Mouse (Mus musculus): ENCODE measurements around the gene Tnfrsf1b.
"Not testable (repeated sequence)": the region's sequence is repeated elsewhere in the genome, so short reads cannot be mapped to it uniquely, and the experiment has no call there.

The Tnfrsf1b gene

DNA sequence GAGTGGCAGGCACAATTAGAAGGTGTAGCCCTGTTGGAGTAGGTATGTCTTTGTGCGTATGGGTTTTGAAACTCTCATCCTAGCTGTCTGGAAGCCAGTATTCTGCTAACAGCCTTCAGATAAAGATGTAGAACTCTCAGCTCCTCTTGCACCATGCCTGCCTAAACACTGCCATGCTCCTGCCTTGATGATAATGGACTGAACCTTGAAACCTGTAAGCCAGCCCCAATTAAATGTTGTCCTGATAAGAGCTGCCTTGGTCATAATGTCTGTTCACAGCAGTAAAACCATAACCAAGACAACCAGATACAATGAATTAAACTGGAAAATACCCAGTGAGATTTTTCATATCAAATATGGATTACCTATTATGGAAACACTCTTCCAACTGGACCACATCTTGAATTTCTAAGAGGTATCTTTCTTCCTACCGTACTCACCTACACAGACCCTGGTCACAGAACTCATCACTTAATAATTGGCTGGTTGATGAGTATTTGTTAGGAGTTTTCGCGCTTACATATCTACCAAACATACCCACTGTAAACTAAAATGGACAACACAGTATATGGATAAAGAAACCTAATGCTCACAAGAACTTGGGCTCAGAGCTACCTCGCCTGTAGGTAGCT lies 67.6 kb downstream of the Tnfrsf1b start:
- no peak for DNase-seq

DNA sequence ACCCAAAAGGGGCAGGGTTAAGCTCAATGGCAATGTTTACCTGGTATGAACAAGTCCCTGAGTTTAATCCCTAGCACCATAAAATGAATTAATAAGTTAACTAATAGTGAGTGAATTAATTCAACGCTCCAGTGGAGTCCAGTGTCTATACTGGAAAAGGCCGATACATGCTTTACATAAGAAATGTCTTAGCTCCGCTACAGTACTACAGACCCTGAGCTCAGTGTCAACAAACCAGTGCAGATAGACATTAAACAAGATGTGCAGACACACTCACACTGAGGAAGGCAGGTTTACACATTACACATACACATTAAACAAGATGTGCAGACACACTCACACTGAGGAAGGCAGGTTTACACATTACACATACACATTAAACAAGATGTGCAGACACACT lies 81.1 kb downstream of the Tnfrsf1b start:
- not testable (repeated sequence) for DNase-seq

DNA sequence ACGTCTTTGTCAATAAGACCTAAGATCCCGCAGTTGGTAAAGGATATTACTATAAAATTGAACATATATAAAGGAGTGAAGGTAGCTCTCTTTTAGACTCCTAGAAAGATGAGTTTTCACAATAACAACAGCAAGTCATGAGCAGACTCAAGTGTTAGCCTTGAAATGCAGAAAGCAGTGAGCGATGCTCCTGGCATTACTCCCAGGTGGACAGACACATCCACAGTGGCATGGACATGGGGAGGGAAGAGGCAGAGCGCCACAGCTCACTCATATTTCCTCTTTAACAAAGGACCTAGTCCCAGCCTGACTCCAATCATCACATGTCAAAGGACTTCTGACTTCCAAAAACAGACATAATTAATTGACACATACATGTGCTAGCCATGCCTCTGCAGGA lies 82.6 kb downstream of the Tnfrsf1b start:
- DNase-seq = no peak

Data from thymus, postnatal 36 days (tissue).